In genomic region chr4:133344112-133344511, GRCm38 (mm10) we compare ENCODE assay signal across 9 mouse cellular contexts. TPM values are rescaled to one million over a fixed set of nuclear protein-coding genes. Genes with fewer than 3 reads are reported as not detected.
A peak's percentile ranks its signal among the peaks of the same experiment; 100 is the strongest.
DNase-seq lines count a peak whose midpoint lies in the region; ATAC-seq and TF ChIP-seq lines count a peak whose summit lies in the region.
"Had no signal": no experiment of that assay in that cellular context is flagged by ENCODE, and none has a peak within 500 bp of the region (broad histone marks: within the 10 kb centered on the region; RNA-seq: fewer than 3 reads in every experiment).

No protein-coding gene starts in this region.

- TF ChIP-seq CTCF in ES-Bruce4 (IDR thresholded peaks at IDR 0.05; ENCODE audit: low read depth, low read length): peak; percentile 53
- peak; percentile 87 for TF ChIP-seq CTCF in liver, embryonic 14.5 days (IDR thresholded peaks at IDR 0.05; ENCODE audit: low read depth)

- WGBS in hindbrain, embryonic 10.5 days: 16% methylated on average over 4 of the region's 4 CpGs
- WGBS in hindbrain, embryonic 12.5 days: 6% methylated on average over 4 of the region's 4 CpGs
- WGBS in liver, embryonic 14.5 days (ENCODE audit: insufficient replicate concordance): 3% methylated on average over 4 of the region's 4 CpGs

- no peak overlapping the region for H3K4me2 ChIP-seq in hindbrain, embryonic 12.5 days (replicated peaks)
- no peak overlapping the region for H3K4me2 ChIP-seq in liver, embryonic 14.5 days (ENCODE audit: low read depth)
- H3K4me2 ChIP-seq: embryonic facial prominence, embryonic 12.5 days had no signal

- TF ChIP-seq POLR2A in ES-Bruce4 (IDR thresholded peaks at IDR 0.05; ENCODE audit: insufficient read depth, low read length): no peak

- H3K27me3 ChIP-seq in hindbrain, embryonic 10.5 days (ENCODE audit: insufficient read depth, poor library complexity, severe bottlenecking): no peaks in the 10 kb centered on the region
- 0 out of 2 replicates have a peak, but pooled peaks cover 2% of the 10 kb centered on the region for H3K27me3 ChIP-seq in hindbrain, embryonic 12.5 days
- H3K27me3 ChIP-seq in ES-Bruce4 (ENCODE audit: control insufficient read depth, insufficient read depth, low read length, poor library complexity, severe bottlenecking): no peaks in the 10 kb centered on the region
- no peaks in the 10 kb centered on the region for H3K27me3 ChIP-seq in liver, embryonic 14.5 days (ENCODE audit: control insufficient read depth, insufficient read depth, low read length)
- H3K27me3 ChIP-seq: embryonic facial prominence, embryonic 12.5 days had no signal

- no peak for ATAC-seq in hindbrain, embryonic 12.5 days (ENCODE audit: low FRiP score)
- ATAC-seq in liver, embryonic 14.5 days (ENCODE audit: insufficient read depth): no peak

- no peak overlapping the region for H3K9ac ChIP-seq in hindbrain, embryonic 12.5 days
- H3K9ac ChIP-seq in ES-Bruce4 (ENCODE audit: low read depth, poor library complexity, severe bottlenecking): no peak overlapping the region
- H3K9ac ChIP-seq in liver, embryonic 14.5 days (replicated peaks): no peak overlapping the region
- H3K9ac ChIP-seq: embryonic facial prominence, embryonic 12.5 days had no signal

- H3K4me1 ChIP-seq in hindbrain, embryonic 10.5 days (replicated peaks): peaks cover 8% of the 10 kb centered on the region
- peaks cover 3% of the 10 kb centered on the region; the same call in 1 of the 2 replicates for H3K4me1 ChIP-seq in hindbrain, embryonic 12.5 days
- no peaks in the 10 kb centered on the region for H3K4me1 ChIP-seq in ES-Bruce4 (ENCODE audit: control insufficient read depth, insufficient read depth, low read length)
- peaks cover 4 to 5% of the 10 kb centered on the region in 2 experiments for H3K4me1 ChIP-seq in liver, embryonic 14.5 days (replicated peaks; ENCODE audit: control insufficient read depth in 2 of 2, insufficient read depth in 2 of 2, low read length in 1 of 2)

- peak; percentile 27 for DNase-seq in hindbrain, embryonic 10.5 days (ENCODE audit: low spot score)
- peak; percentile 54 for DNase-seq in 416B (ENCODE audit: low read depth)
- DNase-seq in embryo, embryonic 10.5 days (ENCODE audit: low spot score): peak; percentile 64
- no peak for DNase-seq in liver, embryonic 14.5 days (ENCODE audit: low read depth in 3 of 3, low spot score in 3 of 3)
- peak; percentile 39 for DNase-seq in thymus, postnatal 0 days (ENCODE audit: low spot score)
- DNase-seq in gastrocnemius, postnatal 4 days (ENCODE audit: low spot score in 2 of 2): no peak

- no peaks in the 10 kb centered on the region for H3K36me3 ChIP-seq in hindbrain, embryonic 10.5 days
- H3K36me3 ChIP-seq in hindbrain, embryonic 12.5 days: no peaks in the 10 kb centered on the region
- H3K36me3 ChIP-seq in ES-Bruce4 (ENCODE audit: control insufficient read depth, insufficient read depth, low read length, poor library complexity, severe bottlenecking): no peaks in the 10 kb centered on the region
- H3K36me3 ChIP-seq in liver, embryonic 14.5 days (replicated peaks; ENCODE audit: control insufficient read depth, insufficient read depth, low read depth): no peaks in the 10 kb centered on the region
- H3K36me3 ChIP-seq: embryonic facial prominence, embryonic 12.5 days had no signal

- no peak overlapping the region for H3K27ac ChIP-seq in hindbrain, embryonic 10.5 days
- no peak overlapping the region for H3K27ac ChIP-seq in hindbrain, embryonic 12.5 days
- no peak overlapping the region for H3K27ac ChIP-seq in ES-Bruce4 (ENCODE audit: insufficient read depth, low read length)
- no peak overlapping the region for H3K27ac ChIP-seq in liver, embryonic 14.5 days
- H3K27ac ChIP-seq: embryonic facial prominence, embryonic 12.5 days had no signal

- H3K4me3 ChIP-seq in hindbrain, embryonic 10.5 days: no peak overlapping the region
- no peak overlapping the region for H3K4me3 ChIP-seq in hindbrain, embryonic 12.5 days
- no peak overlapping the region for H3K4me3 ChIP-seq in ES-Bruce4 (ENCODE audit: low read depth, low read length)
- H3K4me3 ChIP-seq in liver, embryonic 14.5 days (ENCODE audit: insufficient read depth in 1 of 2, low read depth in 2 of 2, low read length in 2 of 2): no peak overlapping the region
- H3K4me3 ChIP-seq: embryonic facial prominence, embryonic 12.5 days had no signal

- TF ChIP-seq EP300 in ES-Bruce4 (IDR thresholded peaks at IDR 0.05; ENCODE audit: insufficient read depth, low read depth, low read length): no peak
- no peak for TF ChIP-seq EP300 in liver, embryonic 14.5 days (IDR thresholded peaks at IDR 0.05; ENCODE audit: low read depth)

- H3K9me3 ChIP-seq in hindbrain, embryonic 10.5 days: no peaks in the 10 kb centered on the region
- no peaks in the 10 kb centered on the region for H3K9me3 ChIP-seq in hindbrain, embryonic 12.5 days (replicated peaks)
- no peaks in the 10 kb centered on the region for H3K9me3 ChIP-seq in ES-Bruce4 (replicated peaks; ENCODE audit: control insufficient read depth, insufficient read depth, low read length, poor library complexity, severe bottlenecking)
- no peaks in the 10 kb centered on the region for H3K9me3 ChIP-seq in liver, embryonic 14.5 days (ENCODE audit: control insufficient read depth, low read length)
- H3K9me3 ChIP-seq: embryonic facial prominence, embryonic 12.5 days had no signal

RNA-seq across cellular contexts. Expression of gene Wdtc1, which starts 9.2 kb away (rescaled TPM):
- polyA plus RNA-seq in hindbrain, embryonic 10.5 days (2016; fragmentation: Nextera tagmentation; extraction: Ambion mirVana): 19.5 and 22.0 TPM in 2 replicates
- 25.5 and 27.8 TPM in 2 replicates for polyA plus RNA-seq in hindbrain, embryonic 12.5 days (2016; fragmentation: Nextera tagmentation; extraction: Ambion mirVana)
- 69.2 and 71.5 TPM in 2 replicates for polyA plus RNA-seq in ES-Bruce4 (2011; ENCODE audit: insufficient read depth, insufficient read length, low read depth, missing spikeins)
- 6.4 and 7.0 TPM in 2 replicates for polyA plus RNA-seq in liver, embryonic 14.5 days (2012; rRNA removed)
- 7.3 and 9.1 TPM in 2 replicates for polyA plus RNA-seq in liver, embryonic 14.5 days (2014; fragmentation: Nextera tagmentation; extraction: Ambion mirVana)
- 13.6 and 14.2 TPM in 2 replicates for polyA plus RNA-seq in thymus, postnatal 0 days (2015; fragmentation: Nextera tagmentation; extraction: Ambion mirVana)
- total RNA-seq in gastrocnemius, postnatal 4 days (2021): 10 to 100 TPM; 43.1 to 45.0 TPM

RNA-seq across cellular contexts. Expression of gene Slc9a1, which starts 25.4 kb away (rescaled TPM):
- 8.0 and 8.6 TPM in 2 replicates for polyA plus RNA-seq in hindbrain, embryonic 10.5 days (2016; fragmentation: Nextera tagmentation; extraction: Ambion mirVana)
- polyA plus RNA-seq in hindbrain, embryonic 12.5 days (2016; fragmentation: Nextera tagmentation; extraction: Ambion mirVana): 8.4 and 9.5 TPM in 2 replicates
- polyA plus RNA-seq in ES-Bruce4 (2011; ENCODE audit: insufficient read depth, insufficient read length, low read depth, missing spikeins): 18.4 and 21.4 TPM in 2 replicates
- polyA plus RNA-seq in liver, embryonic 14.5 days (2012; rRNA removed): 6.7 and 7.6 TPM in 2 replicates
- polyA plus RNA-seq in liver, embryonic 14.5 days (2014; fragmentation: Nextera tagmentation; extraction: Ambion mirVana): 2.1 and 2.3 TPM in 2 replicates
- 5.2 and 6.2 TPM in 2 replicates for polyA plus RNA-seq in thymus, postnatal 0 days (2015; fragmentation: Nextera tagmentation; extraction: Ambion mirVana)
- 10 to 100 TPM; 24.1 to 24.4 TPM for total RNA-seq in gastrocnemius, postnatal 4 days (2021)

Comparison
In these comparisons a context has a peak if more than half of its experiments do, and no peak if none do; other contexts are left out.
1. DNase-seq: peak in hindbrain, embryonic 10.5 days (single experiment), 416B (single experiment), embryo, embryonic 10.5 days (single experiment) and thymus, postnatal 0 days (single experiment); none in liver, embryonic 14.5 days (0 of 3) and gastrocnemius, postnatal 4 days (0 of 2).